Comparison of ENCODE assay signal across 28 mouse cellular contexts in the genomic region with DNA sequence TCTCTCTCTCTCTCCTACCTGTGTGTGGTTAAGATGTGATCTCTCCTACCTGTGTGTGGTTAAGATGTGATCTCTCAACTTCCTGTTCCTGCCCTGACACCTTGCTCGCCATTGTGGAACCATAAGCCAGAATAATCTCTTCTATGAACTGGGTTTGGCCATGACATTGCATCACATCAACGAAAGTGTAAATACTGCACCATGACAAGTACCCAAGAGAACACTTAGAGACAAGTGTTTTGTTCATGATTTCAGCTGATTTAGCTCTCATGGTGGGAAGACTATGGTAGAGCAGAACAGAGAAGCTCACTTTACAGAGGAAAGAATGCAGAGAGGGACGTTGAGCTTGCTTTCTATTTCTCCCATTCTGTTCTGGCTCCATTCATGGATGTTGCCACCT.
"Had no signal": no experiment of that assay in that cellular context is flagged by ENCODE, and none has a peak within 500 bp of the region (broad histone marks: within the 10 kb centered on the region; RNA-seq: fewer than 3 reads in every experiment).

No protein-coding gene starts in this region.

- H3K9me3 ChIP-seq: embryonic facial prominence, embryonic 10.5 days; embryonic facial prominence, embryonic 12.5 days; embryonic facial prominence, embryonic 13.5 days; embryonic facial prominence, embryonic 15.5 days; forebrain, embryonic 10.5 days; forebrain, embryonic 12.5 days; forebrain, embryonic 13.5 days; forebrain, embryonic 15.5 days had no signal

- H3K9ac ChIP-seq: embryonic facial prominence, embryonic 12.5 days; embryonic facial prominence, embryonic 13.5 days; embryonic facial prominence, embryonic 15.5 days; forebrain, embryonic 12.5 days; forebrain, embryonic 13.5 days; forebrain, embryonic 15.5 days; forebrain, postnatal 0 days had no signal

- ATAC-seq: forebrain, embryonic 13.5 days; forebrain, embryonic 14.5 days; forebrain, embryonic 15.5 days; forebrain, embryonic 16.5 days; forebrain, postnatal 0 days had no signal

- H3K27ac ChIP-seq: embryonic facial prominence, embryonic 10.5 days; embryonic facial prominence, embryonic 12.5 days; embryonic facial prominence, embryonic 13.5 days; embryonic facial prominence, embryonic 15.5 days; forebrain, embryonic 10.5 days; forebrain, embryonic 12.5 days; forebrain, embryonic 13.5 days; forebrain, embryonic 15.5 days; gastrocnemius, adult 2 months had no signal

- H3K27me3 ChIP-seq: embryonic facial prominence, embryonic 12.5 days; embryonic facial prominence, embryonic 13.5 days; embryonic facial prominence, embryonic 15.5 days; forebrain, embryonic 12.5 days; forebrain, embryonic 13.5 days; forebrain, embryonic 15.5 days had no signal

- DNase-seq: cerebellum, adult 2 months; cerebellum, adult 8-10 months; cerebellum, adult 9-10 months; cerebellum, adult 9-11 months; cerebellum, postnatal 10 days; cerebellum, postnatal 14 days; cerebellum, postnatal 25 days; cerebellum, postnatal 36 days; embryo, embryonic 11 days; forebrain, postnatal 0 days; gastrocnemius, adult 2 months; gastrocnemius, postnatal 10 days; gastrocnemius, postnatal 14 days; gastrocnemius, postnatal 25 days; gastrocnemius, postnatal 36 days; heart, adult 11 months; heart, adult 18-20 months had no signal

- H3K4me2 ChIP-seq: embryonic facial prominence, embryonic 12.5 days; embryonic facial prominence, embryonic 13.5 days; embryonic facial prominence, embryonic 15.5 days; forebrain, embryonic 12.5 days; forebrain, embryonic 13.5 days; forebrain, embryonic 15.5 days had no signal

- H3K36me3 ChIP-seq: embryonic facial prominence, embryonic 10.5 days; embryonic facial prominence, embryonic 12.5 days; embryonic facial prominence, embryonic 13.5 days; embryonic facial prominence, embryonic 15.5 days; forebrain, embryonic 10.5 days; forebrain, embryonic 12.5 days; forebrain, embryonic 15.5 days had no signal

- H3K4me3 ChIP-seq: embryonic facial prominence, embryonic 10.5 days; embryonic facial prominence, embryonic 12.5 days; embryonic facial prominence, embryonic 13.5 days; embryonic facial prominence, embryonic 15.5 days; erythroblast, embryonic 14.5 days; forebrain, embryonic 10.5 days; forebrain, embryonic 12.5 days; forebrain, embryonic 13.5 days; forebrain, embryonic 15.5 days; gastrocnemius, adult 2 months had no signal

- H3K4me1 ChIP-seq: embryonic facial prominence, embryonic 10.5 days; embryonic facial prominence, embryonic 12.5 days; embryonic facial prominence, embryonic 13.5 days; embryonic facial prominence, embryonic 15.5 days; forebrain, embryonic 10.5 days; forebrain, embryonic 12.5 days; forebrain, embryonic 13.5 days; forebrain, embryonic 15.5 days had no signal
